Mouse (Mus musculus) left cerebral cortex, adult 11 months (tissue): ENCODE measurements around the gene Grap.

ENCODE experiments used
- DNase-seq: peaks from one replicate; pipeline ENCODE4 v3.0.0; 2022; ENCODE audit warnings: low spot score

The Grap gene

GRCm38 (mm10) chr11:61658360-61658922 is 5.4 kb downstream of the Grap start:
- no peak for DNase-seq

- no peak for DNase-seq
Measured at GRCm38 (mm10) chr11:61659011-61659858, 6.2 kb downstream of the Grap start.

- DNase-seq = no peak
Measured at GRCm38 (mm10) chr11:61660001-61660400, 6.9 kb downstream of the Grap start.

- no peak for DNase-seq
Measured at GRCm38 (mm10) chr11:61660806-61661392, 7.8 kb downstream of the Grap start.

- no peak for DNase-seq
Measured at GRCm38 (mm10) chr11:61662189-61662588, 9.1 kb downstream of the Grap start.

DNA sequence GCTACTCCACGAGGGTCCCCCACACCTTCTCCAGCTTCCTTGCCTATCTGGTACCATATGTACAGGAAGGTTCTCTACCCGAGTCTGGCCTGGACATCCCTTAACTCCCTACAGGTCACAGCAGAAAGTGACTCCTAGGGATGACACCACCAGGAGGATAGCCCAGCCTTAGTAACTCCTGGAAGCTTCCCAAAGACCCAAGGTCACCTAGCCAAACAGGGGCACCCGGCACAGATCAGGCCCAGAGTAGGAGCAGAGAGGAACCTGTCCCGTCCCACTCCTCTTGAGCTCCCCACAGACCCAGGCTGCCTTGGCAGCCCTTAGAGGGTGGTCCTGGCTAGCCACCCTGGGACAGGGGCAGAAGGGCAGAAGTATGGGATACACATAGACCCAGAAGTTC is 12.3 kb downstream of the Grap start:
- no peak for DNase-seq

DNA sequence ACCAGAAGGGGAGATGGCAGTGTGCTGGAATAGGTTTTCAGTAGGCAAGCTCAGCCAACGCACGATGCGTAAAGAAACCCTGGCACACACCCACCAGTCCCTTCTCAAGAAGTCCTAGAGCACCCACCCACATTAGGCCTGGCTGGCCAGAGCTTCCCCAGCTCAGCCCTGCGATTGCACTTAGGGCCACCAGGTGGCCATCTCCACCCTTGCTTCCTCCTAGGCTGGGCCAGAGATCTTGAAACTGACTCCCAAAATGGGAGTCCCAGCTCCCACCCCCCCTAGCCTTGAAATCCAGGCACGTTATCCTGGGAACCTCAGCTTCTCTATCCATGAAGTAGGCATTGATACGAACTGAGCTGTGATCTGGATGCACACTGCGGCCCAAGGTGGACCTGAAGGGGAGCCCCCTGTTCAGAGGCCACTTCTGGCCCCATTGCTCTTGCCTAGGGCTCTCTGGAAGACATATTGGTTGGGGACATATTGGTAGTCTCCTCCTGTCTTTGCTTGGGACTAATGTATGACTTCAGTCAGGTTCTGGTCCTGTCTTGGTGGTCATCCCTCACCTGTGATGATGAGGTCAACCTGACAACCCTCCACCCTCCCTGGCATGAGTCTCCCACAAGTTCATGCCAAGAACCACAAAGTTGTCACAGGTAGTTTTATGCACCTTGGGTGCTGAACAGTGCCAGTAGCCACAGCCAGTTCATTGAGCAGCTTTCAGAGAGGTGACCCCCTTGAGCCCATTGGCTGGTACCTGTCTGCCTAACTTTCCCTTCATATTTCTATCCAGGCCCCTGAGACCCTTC is 13.1 kb downstream of the Grap start:
- peak; percentile 24 for DNase-seq

GRCm38 (mm10) chr11:61667248-61667647 is 14.2 kb downstream of the Grap start:
- DNase-seq = no peak

- DNase-seq = no peak
Measured at GRCm38 (mm10) chr11:61667782-61668181, 14.7 kb downstream of the Grap start.

DNA sequence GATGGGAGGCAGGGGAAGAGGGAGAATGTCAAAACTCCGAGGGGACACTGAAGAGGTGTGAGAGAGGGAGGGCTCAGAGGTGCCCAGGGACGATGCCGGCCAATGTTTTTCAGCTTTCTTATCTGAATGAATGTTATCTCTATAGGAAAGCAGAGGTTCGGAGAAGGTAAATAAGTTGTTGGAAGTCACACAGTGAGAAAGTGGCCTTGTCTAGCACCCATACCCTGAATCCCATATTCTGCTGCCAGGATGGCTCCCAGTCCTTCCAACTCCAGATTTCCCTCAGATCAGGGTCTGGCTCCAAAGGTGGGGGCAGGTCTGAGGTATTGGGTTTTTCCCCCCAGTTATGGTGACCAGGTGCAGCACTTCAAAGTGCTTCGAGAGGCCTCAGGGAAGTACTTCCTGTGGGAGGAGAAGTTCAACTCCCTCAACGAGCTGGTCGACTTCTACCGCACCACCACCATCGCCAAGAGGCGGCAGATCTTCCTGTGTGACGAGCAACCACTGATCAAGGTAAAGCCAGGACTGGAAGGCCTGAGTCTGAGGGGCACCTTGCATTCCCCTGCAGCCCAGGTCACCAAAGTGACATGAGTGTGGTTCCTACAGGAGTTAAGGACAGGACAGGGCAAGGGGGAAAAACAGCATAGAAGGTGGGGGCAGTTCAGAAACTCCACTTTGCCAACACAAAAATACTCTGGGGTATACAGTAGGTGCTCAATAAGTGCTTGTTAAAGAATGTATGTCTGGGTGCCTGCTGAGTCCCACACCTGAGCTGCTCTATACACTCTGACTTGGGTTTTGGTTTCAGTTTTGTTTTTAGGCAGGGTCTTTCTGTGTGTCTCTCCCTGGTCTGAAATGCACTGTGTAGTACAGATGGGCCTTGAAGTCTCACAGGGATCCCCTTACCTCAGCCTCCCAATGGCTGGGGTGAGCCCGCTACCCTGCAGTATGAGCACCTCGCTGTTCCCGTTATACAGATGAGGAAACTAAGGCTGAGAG is 16.7 kb downstream of the Grap start:
- DNase-seq = no peak

DNA sequence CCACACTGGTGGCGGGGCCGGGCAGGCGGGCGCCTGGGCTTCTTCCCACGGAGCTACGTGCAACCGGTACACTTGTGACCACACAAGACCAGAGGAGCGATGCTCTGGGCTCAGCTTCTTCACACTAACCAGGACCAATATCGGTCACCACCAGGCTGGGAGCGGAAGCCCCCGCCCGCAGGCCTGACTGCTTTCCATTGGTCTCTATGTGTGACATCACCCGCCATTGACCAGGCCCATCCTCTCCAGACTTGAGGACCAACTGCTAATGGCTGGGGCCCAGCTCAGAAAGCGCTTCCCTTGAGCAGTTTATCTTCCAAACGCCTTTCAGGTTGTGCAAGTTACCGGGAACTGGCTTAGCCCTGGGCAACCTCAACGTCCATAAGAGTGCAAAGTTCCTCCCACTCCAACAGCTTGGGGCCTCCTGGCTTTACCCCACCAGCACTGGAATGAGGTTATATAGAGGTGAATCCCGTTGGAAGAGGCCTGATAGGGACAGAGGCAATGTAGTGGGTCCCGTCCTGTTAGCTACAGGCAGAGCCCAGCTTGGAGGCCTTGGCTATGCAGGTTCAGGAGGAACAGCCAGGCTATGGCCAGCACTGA is 18.8 kb downstream of the Grap start:
- DNase-seq = no peak

- DNase-seq = no peak
Measured at GRCm38 (mm10) chr11:61673686-61674085, 20.6 kb downstream of the Grap start.

- no peak for DNase-seq
Measured at GRCm38 (mm10) chr11:61674151-61674838, 21.2 kb downstream of the Grap start.

- no peak for DNase-seq
Measured at GRCm38 (mm10) chr11:61674839-61675159, 21.7 kb downstream of the Grap start.

GRCm38 (mm10) chr11:61675332-61675731 is 22.3 kb downstream of the Grap start:
- DNase-seq = no peak

DNA sequence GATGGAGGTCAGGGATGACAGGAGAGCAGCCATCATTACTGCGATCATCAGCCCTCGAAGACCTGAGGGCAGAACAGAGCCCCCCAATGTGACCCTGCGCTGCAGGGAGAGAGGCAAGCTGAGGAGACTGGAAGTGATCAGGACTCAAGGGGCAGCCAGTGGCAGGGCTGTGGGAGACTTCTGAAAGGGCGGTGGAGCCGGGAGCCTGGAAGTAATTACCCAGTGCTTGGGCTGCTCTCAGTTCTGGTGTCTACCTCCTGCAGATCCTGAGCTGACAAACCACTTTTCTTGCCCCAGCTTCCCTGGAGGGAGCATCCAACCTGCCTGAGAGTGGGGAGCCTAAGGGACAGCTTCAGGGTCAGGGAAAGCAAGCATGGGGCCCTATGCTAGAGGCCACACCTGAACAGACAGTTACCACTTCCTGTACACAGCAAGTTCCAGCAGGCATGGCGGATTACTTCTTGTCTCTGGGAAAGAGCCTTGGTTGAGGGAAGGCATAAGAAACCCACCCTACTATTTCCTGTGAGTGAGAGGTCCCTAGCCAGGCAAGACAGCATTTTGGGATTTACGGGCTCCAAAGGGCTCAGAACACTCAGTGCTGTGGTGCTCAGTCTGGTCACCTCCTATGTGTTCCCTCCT is 23.3 kb downstream of the Grap start:
- DNase-seq = no peak

- DNase-seq = no peak
Measured at GRCm38 (mm10) chr11:61677709-61678108, 24.6 kb downstream of the Grap start.

DNA sequence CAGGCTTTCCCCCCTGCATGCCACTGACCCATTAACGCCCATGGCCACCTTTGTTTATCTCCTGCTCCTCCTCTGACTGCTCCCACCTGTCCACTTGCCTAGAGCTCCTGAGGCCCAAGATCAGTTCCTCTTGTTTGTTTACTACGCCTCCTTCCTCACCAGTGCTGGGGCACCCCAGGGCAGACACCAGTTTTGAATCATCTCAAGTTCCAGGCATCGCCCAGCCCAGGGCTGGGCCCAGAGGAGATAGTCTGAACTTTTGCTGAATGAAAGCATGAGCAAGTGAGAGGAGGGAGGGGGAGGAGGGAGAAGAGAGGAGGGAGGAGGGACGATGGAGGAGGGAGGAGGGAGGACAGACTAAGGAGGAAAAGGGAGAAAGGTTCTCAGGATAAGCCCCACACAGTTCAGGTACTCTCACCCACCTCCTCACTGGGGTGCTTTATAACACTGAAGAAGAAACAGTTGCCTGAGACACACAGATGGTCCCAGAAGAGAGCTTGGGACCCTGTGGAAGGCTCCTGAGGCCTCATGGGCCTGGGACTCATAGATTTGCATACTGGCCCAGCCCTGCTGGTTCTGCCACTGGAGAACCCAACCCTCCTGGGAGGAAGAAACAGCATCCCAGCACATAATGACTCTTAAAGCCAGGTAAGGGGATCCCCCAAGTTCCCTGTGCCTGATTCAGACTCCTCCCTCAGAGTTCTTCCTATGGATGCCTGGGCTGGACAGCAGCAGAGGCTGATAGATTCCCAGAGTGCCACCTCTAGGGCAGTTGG is 26.2 kb downstream of the Grap start:
- DNase-seq = no peak
